Mouse (Mus musculus): Measurements from ENCODE around the gene Klhl25. TPM values are rescaled to one million over a fixed set of nuclear protein-coding genes. Genes with fewer than 3 reads are reported as not detected.
"Not testable (repeated sequence)": the region's sequence is repeated elsewhere in the genome, so short reads cannot be mapped to it uniquely, and the experiment has no call there.

Gene Klhl25
- polyA plus RNA-seq, 1 experiment from 2014 or later, result 24.6 TPM

DNA sequence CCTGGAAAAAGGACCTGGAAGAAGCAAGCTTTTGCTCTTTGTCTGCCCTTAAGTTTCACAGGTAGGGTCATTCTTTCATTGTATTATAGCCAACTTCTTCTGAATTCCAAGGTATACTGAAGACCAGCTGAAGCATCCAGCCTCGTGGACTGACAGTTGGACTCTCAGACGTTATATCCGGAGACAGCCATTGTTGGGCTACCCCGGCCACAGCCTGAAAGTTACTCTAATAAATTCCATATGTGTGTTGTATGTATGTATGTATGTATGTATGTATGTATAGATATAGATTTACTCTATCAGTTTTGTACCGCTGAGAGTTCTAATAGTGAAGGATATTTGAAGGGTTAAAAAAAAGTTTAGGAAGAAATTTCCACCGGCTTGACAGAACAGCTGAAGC, 621 bp upstream of the Klhl25 start:
- Histone ChIP-seq H3K27me3 (no peaks in the 10 kb centered on the region), H3K4me1 (peaks cover 26% of the 10 kb centered on the region), H3K9ac (peak overlapping the region; percentile 92), H3K4me2 (peak overlapping the region; percentile 83), H3K36me3 (peaks cover 6% of the 10 kb centered on the region; the same call in 1 of the 2 replicates), H3K27ac (peak overlapping the region; percentile 90), H3K9me3 (no peaks in the 10 kb centered on the region), H3K4me3 (peak overlapping the region; percentile 88)
- ATAC-seq (ENCODE audit: insufficient number of reproducible peaks, insufficient read depth, low FRiP score, low TSS enrichment, low read depth), result no peak
- 2% methylated on average over 6 of the region's 6 CpGs for WGBS

GRCm38 (mm10) chr7:75848776-75849670, 913 bp downstream of the Klhl25 start:
- no peak for ATAC-seq (ENCODE audit: insufficient number of reproducible peaks, insufficient read depth, low FRiP score, low TSS enrichment, low read depth)
- Histone ChIP-seq H3K4me1 (peaks cover 40% of the 10 kb centered on the region), H3K4me2 (peak overlapping the region; percentile 83), H3K4me3 (peak overlapping the region; percentile 88), H3K36me3 (peaks cover 10% of the 10 kb centered on the region), H3K27ac (peak overlapping the region; percentile 90), H3K27me3 (no peaks in the 10 kb centered on the region), H3K9me3 (no peaks in the 10 kb centered on the region), H3K9ac (peak overlapping the region; percentile 92)
- WGBS, result 1% methylated on average over 25 of the region's 25 CpGs

DNA sequence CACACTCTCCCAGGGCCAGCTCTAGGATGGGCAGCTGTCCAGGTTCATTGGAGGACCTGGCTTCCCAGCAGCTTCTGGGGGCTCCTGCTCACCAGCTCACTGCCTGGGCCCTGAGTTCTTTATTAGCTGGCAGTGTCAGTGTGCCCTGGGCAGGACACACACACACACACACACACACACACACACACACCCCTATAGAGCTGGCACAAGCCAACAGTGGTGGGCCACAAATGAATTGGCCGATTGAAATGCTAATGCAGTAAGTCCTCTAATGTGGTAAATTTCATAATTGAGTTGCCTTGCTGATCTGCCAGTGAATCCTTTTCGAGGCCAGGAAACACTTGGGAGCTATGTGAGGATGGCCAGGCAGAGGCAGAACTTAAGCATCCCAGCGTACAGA, 2.3 kb downstream of the Klhl25 start:
- not testable (repeated sequence) for H3K27ac ChIP-seq; H3K27me3 ChIP-seq; H3K4me3 ChIP-seq; H3K4me2 ChIP-seq; H3K9ac ChIP-seq; H3K9me3 ChIP-seq; ATAC-seq (ENCODE audit: insufficient number of reproducible peaks, insufficient read depth, low FRiP score, low TSS enrichment, low read depth); H3K36me3 ChIP-seq
- WGBS, result 88% methylated on average over 1 of the region's 3 CpGs
- peaks cover 54% of the 10 kb centered on the region for H3K4me1 ChIP-seq

DNA sequence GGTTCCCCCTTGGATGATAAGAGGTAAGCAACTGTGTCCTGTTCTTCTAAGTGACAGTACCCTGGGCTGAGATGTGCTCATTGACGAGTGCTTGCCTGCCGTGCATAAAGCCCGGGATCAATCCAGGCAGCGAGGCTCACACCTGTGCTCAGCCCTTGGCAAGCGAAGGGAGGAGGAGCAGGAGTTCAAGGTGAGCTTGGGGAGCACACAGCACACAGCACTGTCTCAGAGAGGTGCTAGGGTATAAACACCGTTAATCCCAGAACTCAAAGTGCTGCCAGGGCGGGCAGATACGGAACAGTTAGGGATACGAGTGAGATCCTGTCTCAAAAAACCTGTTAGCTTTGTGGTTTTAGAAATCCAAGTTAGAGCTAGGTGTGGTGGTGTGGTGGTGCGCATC, 3.2 kb downstream of the Klhl25 start:
- Histone ChIP-seq H3K27me3 (no peaks in the 10 kb centered on the region), H3K9ac (no peak overlapping the region), H3K4me2 (no peak overlapping the region), H3K27ac (no peak overlapping the region), H3K36me3 (peaks cover 10% of the 10 kb centered on the region), H3K4me3 (no peak overlapping the region), H3K9me3 (no peaks in the 10 kb centered on the region), H3K4me1 (peaks cover 62% of the 10 kb centered on the region)
- ATAC-seq (ENCODE audit: insufficient number of reproducible peaks, insufficient read depth, low FRiP score, low TSS enrichment, low read depth), result no peak
- WGBS, result 82% methylated on average over 10 of the region's 10 CpGs

DNA sequence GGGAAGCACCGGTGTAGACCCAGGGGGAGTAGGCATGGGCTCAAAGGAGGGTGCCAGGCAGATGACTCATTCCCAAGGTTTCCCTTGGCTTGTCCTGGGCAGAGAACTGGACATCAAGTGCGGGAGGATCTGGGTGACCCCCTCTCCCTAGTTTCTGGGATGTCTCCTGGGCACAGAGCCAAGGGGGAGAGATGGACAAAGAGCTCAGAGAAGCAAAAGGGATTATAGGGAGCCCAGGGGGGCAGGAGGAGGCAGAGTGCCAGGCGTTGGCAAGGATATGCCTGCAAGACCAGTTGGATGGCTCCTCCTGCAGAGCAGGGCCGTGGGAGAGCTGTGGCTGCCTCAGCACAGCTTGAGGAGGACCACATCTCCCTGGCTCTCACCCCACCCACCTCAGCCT, 4.3 kb downstream of the Klhl25 start:
- H3K9ac ChIP-seq, result peak overlapping the region; percentile 32; the same call in 1 of the 2 replicates

GRCm38 (mm10) chr7:75853171-75853830, 5.2 kb downstream of the Klhl25 start:
- Histone ChIP-seq H3K4me3 (no peak overlapping the region), H3K9ac (no peak overlapping the region), H3K36me3 (peaks cover 10% of the 10 kb centered on the region), H3K9me3 (no peaks in the 10 kb centered on the region), H3K4me1 (peaks cover 59% of the 10 kb centered on the region), H3K27ac (no peak overlapping the region), H3K27me3 (no peaks in the 10 kb centered on the region), H3K4me2 (0 out of 2 replicates have a peak overlapping the region, but pooled peaks have one; percentile 9)
- ATAC-seq (ENCODE audit: insufficient number of reproducible peaks, insufficient read depth, low FRiP score, low TSS enrichment, low read depth), result no peak
- 65% methylated on average over 8 of the region's 8 CpGs for WGBS

More for the DNA sequence above, 4.3 kb downstream of the Klhl25 start:
- WGBS, result 70% methylated on average over 4 of the region's 4 CpGs
- Histone ChIP-seq H3K9me3 (no peaks in the 10 kb centered on the region), H3K27me3 (no peaks in the 10 kb centered on the region), H3K4me1 (peaks cover 59% of the 10 kb centered on the region), H3K27ac (no peak overlapping the region), H3K4me3 (no peak overlapping the region), H3K4me2 (0 out of 2 replicates have a peak overlapping the region, but pooled peaks have one; percentile 9), H3K36me3 (peaks cover 10% of the 10 kb centered on the region)
- ATAC-seq (ENCODE audit: insufficient number of reproducible peaks, insufficient read depth, low FRiP score, low TSS enrichment, low read depth), result peak; percentile 44

DNA sequence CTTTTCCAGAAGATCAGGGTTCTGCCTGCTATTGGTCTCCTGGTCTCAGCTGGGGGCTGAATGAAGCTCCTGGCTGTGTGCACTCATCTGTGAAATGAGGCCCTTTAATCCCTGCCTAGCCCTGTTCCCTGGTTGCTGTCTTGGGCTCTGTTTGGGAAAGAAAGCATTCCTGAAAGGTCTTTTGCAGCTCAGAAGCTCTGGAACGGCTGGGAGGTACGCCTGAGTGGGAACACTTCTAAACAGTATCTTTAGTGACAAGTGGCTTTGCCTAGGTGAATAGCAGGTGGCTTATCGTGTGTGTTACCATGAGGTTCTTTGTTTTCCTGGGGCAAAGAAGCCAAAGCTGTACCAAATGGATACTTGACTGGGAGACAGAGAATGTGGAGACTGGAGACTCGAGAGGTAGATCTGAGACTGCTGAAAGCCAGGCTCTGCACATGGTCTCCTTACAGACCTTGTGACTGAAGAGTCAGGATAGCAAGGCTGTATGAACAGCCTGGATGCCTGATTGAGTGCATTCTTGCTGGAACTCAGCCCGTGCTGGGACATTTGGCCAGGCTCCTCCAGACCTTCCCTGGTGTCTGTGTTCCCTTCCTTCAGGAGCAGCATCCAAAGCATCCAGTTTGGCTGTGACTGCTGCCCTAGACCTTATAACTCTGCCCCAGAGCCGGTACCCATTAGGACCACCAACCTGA, 6.3 kb downstream of the Klhl25 start:
- no peak overlapping the region for H3K4me3 ChIP-seq
- 40% methylated on average over 6 of the region's 6 CpGs for WGBS
- peak overlapping the region; percentile 60; the same call in 1 of the 2 replicates for H3K27ac ChIP-seq
- H3K9ac ChIP-seq, result peak overlapping the region; percentile 21; the same call in 1 of the 2 replicates
- ATAC-seq (ENCODE audit: insufficient number of reproducible peaks, insufficient read depth, low FRiP score, low TSS enrichment, low read depth), result no peak
- H3K9me3 ChIP-seq, result no peaks in the 10 kb centered on the region
- H3K36me3 ChIP-seq, result peaks cover 13% of the 10 kb centered on the region
- H3K4me1 ChIP-seq, result peaks cover 54% of the 10 kb centered on the region
- no peaks in the 10 kb centered on the region for H3K27me3 ChIP-seq
- no peak overlapping the region for H3K4me2 ChIP-seq

GRCm38 (mm10) chr7:75855028-75855427, 6.9 kb downstream of the Klhl25 start:
- ATAC-seq (ENCODE audit: insufficient number of reproducible peaks, insufficient read depth, low FRiP score, low TSS enrichment, low read depth), result no peak
- Histone ChIP-seq H3K27me3 (no peaks in the 10 kb centered on the region), H3K9me3 (no peaks in the 10 kb centered on the region), H3K4me2 (no peak overlapping the region), H3K9ac (peak overlapping the region; percentile 21; the same call in 1 of the 2 replicates), H3K36me3 (peaks cover 14% of the 10 kb centered on the region), H3K27ac (peak overlapping the region; percentile 60; the same call in 1 of the 2 replicates), H3K4me3 (no peak overlapping the region), H3K4me1 (peaks cover 52% of the 10 kb centered on the region)
- 71% methylated on average over 6 of the region's 6 CpGs for WGBS

DNA sequence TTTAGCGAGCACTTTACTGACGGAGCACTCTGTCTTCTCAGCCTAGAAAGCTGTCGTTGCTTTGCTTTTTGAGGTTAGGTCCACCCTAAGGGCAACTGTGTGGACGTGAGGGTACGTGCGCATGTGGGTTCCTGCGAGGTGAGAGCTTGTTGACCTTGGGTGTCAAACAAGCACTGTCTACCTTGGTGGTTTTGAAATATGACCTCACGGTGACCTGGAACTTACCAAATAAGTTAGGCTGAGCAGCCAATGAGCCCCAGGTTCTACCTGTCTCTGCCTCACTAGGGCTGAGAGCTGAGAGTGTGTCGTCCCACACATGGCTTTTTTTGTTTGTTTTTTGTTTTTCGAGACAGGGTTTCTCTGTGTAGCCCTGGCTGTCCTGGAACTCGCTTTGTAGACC, 8.1 kb downstream of the Klhl25 start:
- Histone ChIP-seq H3K9ac (no peak overlapping the region), H3K4me3 (no peak overlapping the region), H3K27me3 (no peaks in the 10 kb centered on the region), H3K4me1 (peaks cover 50% of the 10 kb centered on the region), H3K36me3 (peaks cover 13% of the 10 kb centered on the region), H3K4me2 (no peak overlapping the region), H3K9me3 (no peaks in the 10 kb centered on the region), H3K27ac (no peak overlapping the region; the same call in 1 of the 2 replicates)
- ATAC-seq (ENCODE audit: insufficient number of reproducible peaks, insufficient read depth, low FRiP score, low TSS enrichment, low read depth), result no peak
- 66% methylated on average over 11 of the region's 11 CpGs for WGBS

- Histone ChIP-seq H3K9me3 (no peaks in the 10 kb centered on the region), H3K27me3 (no peaks in the 10 kb centered on the region), H3K36me3 (peaks cover 17% of the 10 kb centered on the region), H3K27ac (no peak overlapping the region), H3K4me3 (no peak overlapping the region), H3K4me2 (no peak overlapping the region), H3K9ac (no peak overlapping the region), H3K4me1 (peaks cover 18% of the 10 kb centered on the region)
- 82% methylated on average over 9 of the region's 9 CpGs for WGBS
- ATAC-seq (ENCODE audit: insufficient number of reproducible peaks, insufficient read depth, low FRiP score, low TSS enrichment, low read depth), result no peak
These were observed 11.7 kb downstream of the Klhl25 start for GRCm38 (mm10) chr7:75859771-75860196.
